Mouse (Mus musculus) cerebellum, adult 2 months (tissue): Measurements from ENCODE around the gene Coq4.

ENCODE experiments used
- CTCF ChIP-seq: fragments of 200-500 bp; IDR thresholded peaks from 2 replicates; pipeline ENCODE4 v1.5.1; 2011; ENCODE audit warnings: low read depth, mild to moderate bottlenecking, control low read depth, low read length, moderate library complexity, borderline replicate concordance; ENCODE audit not compliant: insufficient read depth
- POLR2A ChIP-seq: fragments of 200-500 bp; IDR thresholded peaks from 2 replicates; pipeline ENCODE4 v1.6.1; 2011; ENCODE audit warnings: low read length, control low read depth, borderline replicate concordance; ENCODE audit not compliant: insufficient read depth

- TF ChIP-seq POLR2A = no peak
- peak; percentile 94 for TF ChIP-seq CTCF
These were observed 22.5 kb upstream of the Coq4 start for GRCm38 (mm10) chr2:29764831-29765230.
